Mouse (Mus musculus) small intestine, adult 2 months (tissue): ENCODE measurements at regions not wholly inside any gene's neighbourhood (a gene's known extent, or its start where the extent isn't known, plus 50 kb on each side); places are given as distances from the start of the nearest gene placed in this dataset.

Experiments used
- CTCF ChIP-seq: fragments of 200-500 bp; IDR thresholded peaks from 2 replicates; pipeline ENCODE4 v1.5.1; 2012; ENCODE audit warnings: low read depth, mild to moderate bottlenecking, control low read depth, inconsistent platforms, low read length, moderate library complexity, mixed read lengths; ENCODE audit not compliant: insufficient replicate concordance, insufficient read length; ENCODE audit errors: extremely low read depth
- POLR2A ChIP-seq: fragments of 200-500 bp; IDR thresholded peaks from 2 replicates; pipeline ENCODE4 v1.6.1; 2012; ENCODE audit warnings: low read depth, mild to moderate bottlenecking, control low read depth, inconsistent platforms, low read length, moderate library complexity

DNA sequence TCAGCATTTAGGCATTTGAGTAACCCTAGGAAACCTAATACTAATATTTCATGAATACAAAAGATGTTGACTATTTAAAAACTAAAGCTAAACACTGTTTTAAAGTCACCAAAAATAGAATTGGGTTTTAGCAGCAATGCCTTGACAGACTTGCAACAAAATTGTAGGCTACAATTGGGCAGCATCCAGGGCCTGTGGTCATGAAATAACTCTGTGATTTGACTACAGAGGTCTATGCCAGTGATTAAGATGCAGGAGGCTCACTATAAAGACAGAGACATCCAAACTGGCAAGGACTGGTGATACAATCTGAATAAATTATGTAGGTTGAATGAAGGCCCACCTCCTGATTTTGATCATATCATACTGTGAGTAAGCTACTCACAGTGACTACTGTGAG is 967.5 kb upstream of the A1bg start:
- no peak for TF ChIP-seq CTCF
- no peak for TF ChIP-seq POLR2A
